Mouse (Mus musculus) kidney, embryonic 16.5 days (tissue): ENCODE measurements around the gene Tada1. TPM values are rescaled to one million over a fixed set of nuclear protein-coding genes. Genes with fewer than 3 reads are reported as not detected.

Experiments used
- ATAC-seq: fragments of 200-750 bp; cut with Nextera tagmentation; 2 replicates; pipeline ENCODE4 v1.8.0; 2017; ENCODE audit warnings: moderate TSS enrichment; ENCODE audit not compliant: low FRiP score, low TSS enrichment
- H3K27ac ChIP-seq: fragments of 300-500 bp; sonication (generic); 2 replicates; pipeline ENCODE4 v1.5.1; 2014; ENCODE audit warnings: low read length
- H3K27me3 ChIP-seq: fragments of 300-500 bp; sonication (generic); 2 replicates; pipeline ENCODE4 v1.6.1; 2014; ENCODE audit warnings: low read length, control low read depth, mixed read lengths; ENCODE audit not compliant: insufficient read depth
- H3K36me3 ChIP-seq: fragments of 300-500 bp; sonication (generic); 2 replicates; pipeline ENCODE4 v1.6.1; 2014; ENCODE audit warnings: low read length, control low read depth, mixed read lengths; ENCODE audit not compliant: insufficient read depth
- H3K4me1 ChIP-seq: fragments of 300-500 bp; sonication (generic); 2 replicates; pipeline ENCODE4 v1.6.1; 2014; ENCODE audit warnings: low read length, control low read depth, mixed read lengths; ENCODE audit not compliant: insufficient read depth
- H3K4me2 ChIP-seq: fragments of 300-500 bp; sonication (generic); replicated peaks from 2 replicates; pipeline ENCODE4 v1.6.1; 2014; ENCODE audit warnings: low read depth, low read length
- H3K4me3 ChIP-seq: fragments of 300-500 bp; sonication (generic); 2 replicates; pipeline ENCODE4 v1.5.1; 2014; ENCODE audit warnings: mild to moderate bottlenecking, low read length
- H3K9ac ChIP-seq: fragments of 300-500 bp; sonication (generic); replicated peaks from 2 replicates; pipeline ENCODE4 v1.6.1; 2014; ENCODE audit warnings: low read length
- H3K9me3 ChIP-seq: fragments of 300-500 bp; sonication (generic); 2 replicates; pipeline ENCODE4 v1.6.1; 2016; ENCODE audit warnings: low read length, control low read depth
- WGBS: fragments of 180-500 bp; shearing (Covaris S2); extraction: QIAGEN DNeasy Blood & Tissue Kit; methylation state at CpG from one replicate; pipeline ENCODE4 v1.1.7; 2014; 5-methylcytosine and 5-hydroxymethylcytosine counted together
- polyA plus RNA-seq: library from polyadenylated mRNA; unstranded; fragments of >200 nt; fragmentation: Nextera tagmentation; extraction: Ambion mirVana; gene quantifications from 2 replicates; pipeline ENCODE4 v1.2.1, GENCODE M21; 2015

Tada1 gene
- polyA plus RNA-seq, 1 experiment from 2014 or later: 66.3 TPM

DNA sequence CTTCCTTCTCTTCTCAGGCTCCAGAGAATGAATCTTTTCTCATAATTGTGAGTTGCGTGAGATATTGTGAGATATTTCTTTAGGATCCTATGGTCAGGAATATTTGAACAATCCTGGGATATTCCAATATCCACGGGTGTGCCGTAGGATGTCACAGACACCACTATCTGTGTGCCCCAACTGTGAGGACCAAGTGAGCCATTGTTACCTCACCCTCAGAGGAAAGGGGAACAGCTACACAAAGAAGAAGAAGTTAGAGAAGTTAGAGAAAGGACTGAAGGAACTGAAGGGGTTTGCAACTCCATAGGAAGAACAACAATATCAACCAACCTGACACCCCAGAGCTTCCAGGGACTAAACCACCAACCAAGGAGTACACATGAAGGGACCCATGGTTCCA is 63.1 kb downstream of the Tada1 start:
- Histone ChIP-seq H3K9me3 (no peaks in the 10 kb centered on the region), H3K27me3 (no peaks in the 10 kb centered on the region), H3K4me3 (no peak overlapping the region), H3K4me2 (no peak overlapping the region), H3K4me1 (no peaks in the 10 kb centered on the region), H3K36me3 (no peaks in the 10 kb centered on the region), H3K9ac (no peak overlapping the region), H3K27ac (no peak overlapping the region)
- WGBS: 88% methylated on average over 3 of the region's 3 CpGs
- no peak for ATAC-seq

Other genes starting within 250 kb of the Tada1 start
- 0.68 and 0.85 TPM in 2 replicates for gene Gpa33, start 248.9 kb upstream of the Tada1 start, polyA plus RNA-seq
- 0.42 TPM in 1 of 2 replicates, not detected in the other for gene Mael, start 140.3 kb upstream of the Tada1 start, polyA plus RNA-seq
- gene Ildr2, start 125.0 kb upstream of the Tada1 start, polyA plus RNA-seq: 1.5 and 1.6 TPM in 2 replicates
- gene Pogk, start 30.8 kb downstream of the Tada1 start, polyA plus RNA-seq: 14.9 and 16.7 TPM in 2 replicates
- not detected in 2 replicates for gene Gm4846, start 118.5 kb downstream of the Tada1 start, polyA plus RNA-seq